Mouse (Mus musculus) liver, embryonic 14.5 days (tissue): ENCODE measurements around the gene Zfp109.

Source experiments
- CTCF ChIP-seq: IDR thresholded peaks from 2 replicates; pipeline ENCODE4 v1.5.1; 2016; ENCODE audit warnings: antibody characterized with exemption, low read depth, control low read depth
- EP300 ChIP-seq: IDR thresholded peaks from 2 replicates; pipeline ENCODE4 v1.6.1; 2016; ENCODE audit warnings: antibody characterized with exemption, low read depth

GRCm38 (mm10) chr7:24270288-24270672, 32.9 kb upstream of the Zfp109 start, which contains the start of gene Zfp93:
- TF ChIP-seq EP300 (no peak), CTCF (no peak)
